Mouse (Mus musculus): ENCODE measurements around the gene Lrrfip2. TPM values are rescaled to one million over a fixed set of nuclear protein-coding genes. Genes with fewer than 3 reads are reported as not detected.

Lrrfip2 gene
- polyA plus RNA-seq, 1 experiment from 2014 or later = 42.5 TPM

- no peak overlapping the region for H3K4me3 ChIP-seq (ENCODE audit: low read depth, low read length)
- no peak overlapping the region for H3K4me2 ChIP-seq (ENCODE audit: low read depth, low read length)
- H3K4me1 ChIP-seq (ENCODE audit: control insufficient read depth, insufficient read depth, low read length) = no peaks in the 10 kb centered on the region
- no peak overlapping the region for H3K9ac ChIP-seq (replicated peaks; ENCODE audit: low read depth, low read length)
- H3K27ac ChIP-seq (ENCODE audit: low read depth, low read length) = no peak overlapping the region
- H3K27me3 ChIP-seq (ENCODE audit: control insufficient read depth, insufficient read depth, low read length) = no peaks in the 10 kb centered on the region
- H3K36me3 ChIP-seq (ENCODE audit: control insufficient read depth, insufficient read depth, low read length) = no peaks in the 10 kb centered on the region
- no peak for ATAC-seq (ENCODE audit: low read depth)
- no peaks in the 10 kb centered on the region for H3K9me3 ChIP-seq (ENCODE audit: control insufficient read depth, low read length)
- 50% methylated on average over 4 of the region's 4 CpGs for WGBS
Measured at GRCm38 (mm10) chr9:111166612-111167011, 49.2 kb downstream of the Lrrfip2 start.

GRCm38 (mm10) chr9:111170430-111170829, 53.0 kb downstream of the Lrrfip2 start:
- Histone ChIP-seq H3K4me2 (ENCODE audit: low read depth, low read length) (no peak overlapping the region), H3K4me3 (ENCODE audit: low read depth, low read length) (no peak overlapping the region), H3K9ac (replicated peaks; ENCODE audit: low read depth, low read length) (no peak overlapping the region)

GRCm38 (mm10) chr9:111174071-111174470, 56.7 kb downstream of the Lrrfip2 start:
- Histone ChIP-seq H3K9me3 (ENCODE audit: control insufficient read depth, low read length) (no peaks in the 10 kb centered on the region), H3K27ac (ENCODE audit: low read depth, low read length) (no peak overlapping the region), H3K9ac (replicated peaks; ENCODE audit: low read depth, low read length) (no peak overlapping the region), H3K4me1 (ENCODE audit: control insufficient read depth, insufficient read depth, low read length) (no peaks in the 10 kb centered on the region), H3K36me3 (ENCODE audit: control insufficient read depth, insufficient read depth, low read length) (no peaks in the 10 kb centered on the region), H3K27me3 (ENCODE audit: control insufficient read depth, insufficient read depth, low read length) (no peaks in the 10 kb centered on the region), H3K4me3 (ENCODE audit: low read depth, low read length) (no peak overlapping the region), H3K4me2 (ENCODE audit: low read depth, low read length) (no peak overlapping the region)
- 83% methylated on average over 5 of the region's 5 CpGs for WGBS
- no peak for ATAC-seq (ENCODE audit: low read depth)

More at GRCm38 (mm10) chr9:111170430-111170829, 53.0 kb downstream of the Lrrfip2 start:
- 57% methylated on average over 3 of the region's 3 CpGs for WGBS
- no peaks in the 10 kb centered on the region for H3K27me3 ChIP-seq (ENCODE audit: control insufficient read depth, insufficient read depth, low read length)
- H3K9me3 ChIP-seq (ENCODE audit: control insufficient read depth, low read length) = no peaks in the 10 kb centered on the region
- H3K4me1 ChIP-seq (ENCODE audit: control insufficient read depth, insufficient read depth, low read length) = no peaks in the 10 kb centered on the region
- H3K36me3 ChIP-seq (ENCODE audit: control insufficient read depth, insufficient read depth, low read length) = no peaks in the 10 kb centered on the region
- H3K27ac ChIP-seq (ENCODE audit: low read depth, low read length) = no peak overlapping the region
- ATAC-seq (ENCODE audit: low read depth) = no peak

GRCm38 (mm10) chr9:111178971-111179370, 61.6 kb downstream of the Lrrfip2 start:
- Histone ChIP-seq H3K4me3 (ENCODE audit: low read depth, low read length) (no peak overlapping the region), H3K4me2 (ENCODE audit: low read depth, low read length) (no peak overlapping the region), H3K27ac (ENCODE audit: low read depth, low read length) (no peak overlapping the region), H3K9me3 (ENCODE audit: control insufficient read depth, low read length) (no peaks in the 10 kb centered on the region), H3K4me1 (ENCODE audit: control insufficient read depth, insufficient read depth, low read length) (no peaks in the 10 kb centered on the region), H3K36me3 (ENCODE audit: control insufficient read depth, insufficient read depth, low read length) (no peaks in the 10 kb centered on the region), H3K9ac (replicated peaks; ENCODE audit: low read depth, low read length) (no peak overlapping the region), H3K27me3 (ENCODE audit: control insufficient read depth, insufficient read depth, low read length) (no peaks in the 10 kb centered on the region)
- ATAC-seq (ENCODE audit: low read depth) = no peak
- WGBS = 85% methylated on average over 5 of the region's 5 CpGs

GRCm38 (mm10) chr9:111182176-111182575, 64.8 kb downstream of the Lrrfip2 start:
- no peak overlapping the region for H3K4me3 ChIP-seq (ENCODE audit: low read depth, low read length)
- no peaks in the 10 kb centered on the region for H3K9me3 ChIP-seq (ENCODE audit: control insufficient read depth, low read length)
- H3K27me3 ChIP-seq (ENCODE audit: control insufficient read depth, insufficient read depth, low read length) = no peaks in the 10 kb centered on the region
- H3K9ac ChIP-seq (replicated peaks; ENCODE audit: low read depth, low read length) = no peak overlapping the region
- H3K4me1 ChIP-seq (ENCODE audit: control insufficient read depth, insufficient read depth, low read length) = no peaks in the 10 kb centered on the region
- no peak overlapping the region for H3K4me2 ChIP-seq (ENCODE audit: low read depth, low read length)
- H3K27ac ChIP-seq (ENCODE audit: low read depth, low read length) = no peak overlapping the region
- 86% methylated on average over 3 of the region's 3 CpGs for WGBS
- H3K36me3 ChIP-seq (ENCODE audit: control insufficient read depth, insufficient read depth, low read length) = no peaks in the 10 kb centered on the region
- ATAC-seq (ENCODE audit: low read depth) = no peak

GRCm38 (mm10) chr9:111184929-111185328, 67.5 kb downstream of the Lrrfip2 start:
- Histone ChIP-seq H3K27ac (ENCODE audit: low read depth, low read length) (no peak overlapping the region), H3K4me2 (ENCODE audit: low read depth, low read length) (no peak overlapping the region), H3K27me3 (ENCODE audit: control insufficient read depth, insufficient read depth, low read length) (no peaks in the 10 kb centered on the region), H3K36me3 (ENCODE audit: control insufficient read depth, insufficient read depth, low read length) (no peaks in the 10 kb centered on the region), H3K4me3 (ENCODE audit: low read depth, low read length) (no peak overlapping the region), H3K4me1 (ENCODE audit: control insufficient read depth, insufficient read depth, low read length) (no peaks in the 10 kb centered on the region), H3K9me3 (ENCODE audit: control insufficient read depth, low read length) (no peaks in the 10 kb centered on the region), H3K9ac (replicated peaks; ENCODE audit: low read depth, low read length) (no peak overlapping the region)
- WGBS = 21% methylated on average over 4 of the region's 4 CpGs
- ATAC-seq (ENCODE audit: low read depth) = peak; percentile 58; the same call in 1 of the 2 replicates

GRCm38 (mm10) chr9:111186861-111187260, 69.5 kb downstream of the Lrrfip2 start:
- 74% methylated on average over 6 of the region's 6 CpGs for WGBS
- H3K4me2 ChIP-seq (ENCODE audit: low read depth, low read length) = no peak overlapping the region
- H3K27me3 ChIP-seq (ENCODE audit: control insufficient read depth, insufficient read depth, low read length) = no peaks in the 10 kb centered on the region
- H3K27ac ChIP-seq (ENCODE audit: low read depth, low read length) = no peak overlapping the region
- no peak overlapping the region for H3K9ac ChIP-seq (replicated peaks; ENCODE audit: low read depth, low read length)
- no peaks in the 10 kb centered on the region for H3K4me1 ChIP-seq (ENCODE audit: control insufficient read depth, insufficient read depth, low read length)
- no peak for ATAC-seq (ENCODE audit: low read depth)
- H3K4me3 ChIP-seq (ENCODE audit: low read depth, low read length) = no peak overlapping the region
- no peaks in the 10 kb centered on the region for H3K9me3 ChIP-seq (ENCODE audit: control insufficient read depth, low read length)
- 0 out of 2 replicates have a peak, but pooled peaks cover 4% of the 10 kb centered on the region for H3K36me3 ChIP-seq (ENCODE audit: control insufficient read depth, insufficient read depth, low read length)

- Histone ChIP-seq H3K4me3 (ENCODE audit: low read depth, low read length) (no peak overlapping the region), H3K36me3 (ENCODE audit: control insufficient read depth, insufficient read depth, low read length) (0 out of 2 replicates have a peak, but pooled peaks cover 4% of the 10 kb centered on the region), H3K4me1 (ENCODE audit: control insufficient read depth, insufficient read depth, low read length) (no peaks in the 10 kb centered on the region), H3K4me2 (ENCODE audit: low read depth, low read length) (no peak overlapping the region), H3K27ac (ENCODE audit: low read depth, low read length) (no peak overlapping the region), H3K9me3 (ENCODE audit: control insufficient read depth, low read length) (no peaks in the 10 kb centered on the region), H3K9ac (replicated peaks; ENCODE audit: low read depth, low read length) (no peak overlapping the region), H3K27me3 (ENCODE audit: control insufficient read depth, insufficient read depth, low read length) (no peaks in the 10 kb centered on the region)
- no peak for ATAC-seq (ENCODE audit: low read depth)
- WGBS = 87% methylated on average over 7 of the region's 7 CpGs
Measured at GRCm38 (mm10) chr9:111188731-111189130, 71.3 kb downstream of the Lrrfip2 start.

- no peak overlapping the region for H3K9ac ChIP-seq (replicated peaks; ENCODE audit: low read depth, low read length)
- no peak for ATAC-seq (ENCODE audit: low read depth)
- no peak overlapping the region for H3K27ac ChIP-seq (ENCODE audit: low read depth, low read length)
- 0 out of 2 replicates have a peak, but pooled peaks cover 4% of the 10 kb centered on the region for H3K36me3 ChIP-seq (ENCODE audit: control insufficient read depth, insufficient read depth, low read length)
- no peak overlapping the region for H3K4me2 ChIP-seq (ENCODE audit: low read depth, low read length)
- no peaks in the 10 kb centered on the region for H3K27me3 ChIP-seq (ENCODE audit: control insufficient read depth, insufficient read depth, low read length)
- no peaks in the 10 kb centered on the region for H3K9me3 ChIP-seq (ENCODE audit: control insufficient read depth, low read length)
- H3K4me1 ChIP-seq (ENCODE audit: control insufficient read depth, insufficient read depth, low read length) = no peaks in the 10 kb centered on the region
- WGBS = 95% methylated on average over 2 of the region's 2 CpGs
- no peak overlapping the region for H3K4me3 ChIP-seq (ENCODE audit: low read depth, low read length)
Measured at GRCm38 (mm10) chr9:111193211-111193610, 75.8 kb downstream of the Lrrfip2 start.
